Mouse (Mus musculus): ENCODE results near the gene Ccdc7a. TPM values are rescaled to one million over a fixed set of nuclear protein-coding genes. Genes with fewer than 3 reads are reported as not detected.

Ccdc7a gene
- polyA plus RNA-seq, 1 experiment from 2014 or later, result not detected

- Histone ChIP-seq H3K36me3 (no peaks in the 10 kb centered on the region), H3K27me3 (no peaks in the 10 kb centered on the region), H3K9ac (replicated peaks) (peak within 1 kb of the TSS; percentile 98), H3K27ac (peak within 1 kb of the TSS; percentile 99), H3K9me3 (no peaks in the 10 kb centered on the region), H3K4me3 (replicated peaks) (peak within 1 kb of the TSS; percentile 83), H3K4me2 (peak within 1 kb of the TSS; percentile 67), H3K4me1 (replicated peaks) (peaks cover 20% of the 10 kb centered on the region)
- under 1% methylated on average over 106 of the region's 113 CpGs for WGBS
- peak; percentile 95 for ATAC-seq (ENCODE audit: insufficient number of reproducible peaks, insufficient read depth, low FRiP score, low TSS enrichment, low read depth)
Observed at GRCm38 (mm10) chr8:128685507-128686428, 379.5 kb downstream of the Ccdc7a start, which contains the start of gene Itgb1. TSS of gene Itgb1 (plus strand) at chr8:128685654.

GRCm38 (mm10) chr8:128684609-128685506, 380.5 kb downstream of the Ccdc7a start:
- ATAC-seq (ENCODE audit: insufficient number of reproducible peaks, insufficient read depth, low FRiP score, low TSS enrichment, low read depth), result no peak

More at GRCm38 (mm10) chr8:128684609-128685506, 380.5 kb downstream of the Ccdc7a start:
- Histone ChIP-seq H3K4me2 (peak overlapping the region; percentile 67), H3K27ac (peak overlapping the region; percentile 99), H3K9ac (replicated peaks) (peak overlapping the region; percentile 98), H3K9me3 (no peaks in the 10 kb centered on the region), H3K36me3 (no peaks in the 10 kb centered on the region), H3K4me1 (replicated peaks) (peaks cover 15% of the 10 kb centered on the region), H3K4me3 (replicated peaks) (peak overlapping the region; percentile 83), H3K27me3 (no peaks in the 10 kb centered on the region)
- 10% methylated on average over 25 of the region's 25 CpGs for WGBS

Other genes with a start within 250 kb of the Ccdc7a start
- gene Ccdc7b, start 1.6 kb upstream of the Ccdc7a start, polyA plus RNA-seq (2016; fragmentation: Nextera tagmentation; extraction: Ambion mirVana), result not detected in 2 replicates
- gene Gm10999, start 66.1 kb upstream of the Ccdc7a start, polyA plus RNA-seq (2016; fragmentation: Nextera tagmentation; extraction: Ambion mirVana), result not detected in 2 replicates
- gene 2610044O15Rik8, start 168.9 kb upstream of the Ccdc7a start, polyA plus RNA-seq (2016; fragmentation: Nextera tagmentation; extraction: Ambion mirVana), result 23.9 and 28.3 TPM in 2 replicates

Measured in limb, embryonic 12.5 days (tissue).